Mouse (Mus musculus): ENCODE results near the gene Gm20547. TPM values are rescaled to one million over a fixed set of nuclear protein-coding genes. Genes with fewer than 3 reads are reported as not detected.

Gene Gm20547
- polyA plus RNA-seq, 1 experiment from 2014 or later, result not detected

DNA sequence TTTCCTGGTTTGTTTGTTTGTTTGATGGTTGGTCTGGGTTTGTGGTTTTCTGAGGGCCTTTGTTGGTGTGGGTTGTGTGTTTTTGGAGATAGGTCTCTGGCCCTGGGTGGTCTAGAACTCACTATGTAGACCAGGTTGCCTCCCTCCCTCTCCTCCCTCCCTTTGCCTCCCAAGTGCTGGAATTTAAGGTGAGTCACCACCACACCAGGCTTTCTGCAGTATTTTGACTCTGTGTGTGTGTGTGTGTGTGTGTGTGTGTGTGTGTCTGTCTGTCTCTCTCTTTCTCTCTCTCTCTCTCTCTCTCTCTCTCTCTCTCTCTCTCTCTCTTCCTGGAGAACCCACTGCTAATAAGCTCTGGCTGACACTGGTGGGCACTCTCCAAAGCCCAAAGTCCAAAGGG, 676 bp downstream of the Gm20547 start:
- no peak overlapping the region for H3K27ac ChIP-seq (ENCODE audit: low read depth, low read length)
- no peaks in the 10 kb centered on the region for H3K4me1 ChIP-seq (replicated peaks; ENCODE audit: control insufficient read depth, insufficient read depth, low read length)
- H3K9ac ChIP-seq (ENCODE audit: low read length), result no peak overlapping the region
- ATAC-seq (replicated peaks; ENCODE audit: low FRiP score) (no peak), DNase-seq (ENCODE audit: low spot score) (no peak)
- H3K9me3 ChIP-seq (ENCODE audit: control insufficient read depth, low read length), result no peaks in the 10 kb centered on the region
- no peak overlapping the region for H3K4me2 ChIP-seq (ENCODE audit: low read depth, low read length, severe bottlenecking)
- no peak overlapping the region for H3K4me3 ChIP-seq (ENCODE audit: low read depth, low read length)
- H3K27me3 ChIP-seq (ENCODE audit: control insufficient read depth, insufficient read depth, low read length), result no peaks in the 10 kb centered on the region
- H3K36me3 ChIP-seq (ENCODE audit: control insufficient read depth, insufficient read depth, low read length), result no peaks in the 10 kb centered on the region

DNA sequence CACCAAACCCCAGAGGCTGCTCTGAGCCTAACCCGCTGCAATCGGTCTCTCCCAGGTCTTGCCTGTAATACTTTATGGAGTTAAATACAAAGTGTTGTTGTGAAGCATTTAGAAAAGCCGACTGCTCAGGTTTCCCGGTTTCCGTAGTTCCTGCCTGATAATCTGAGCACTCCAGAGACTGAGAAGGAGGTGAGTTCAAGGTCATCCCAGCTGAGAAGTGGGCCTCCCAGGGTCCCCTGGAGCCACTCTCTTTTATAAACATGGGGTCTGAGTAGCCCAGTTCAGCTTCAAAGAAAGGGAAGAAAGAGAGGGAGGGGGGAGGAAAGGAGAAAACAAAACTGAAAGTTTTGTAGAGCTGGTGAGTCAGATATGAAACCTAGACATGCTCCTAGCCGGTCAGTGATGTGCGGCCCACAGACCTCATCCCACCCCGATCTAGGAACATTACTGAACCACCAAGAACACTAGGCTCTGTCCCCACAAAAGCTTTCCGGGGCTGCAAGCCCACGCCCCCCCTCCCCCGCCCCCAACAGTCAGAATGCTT, 2.4 kb downstream of the Gm20547 start, which contains the start of gene Zbtb12:
Gene Zbtb12, plus strand, starts transcription at position 148 of the 544 bp plus-strand sequence.
- 65% methylated on average over 11 of the region's 11 CpGs for WGBS
- no peak for DNase-seq (ENCODE audit: low spot score)
- Histone ChIP-seq H3K27me3 (ENCODE audit: control insufficient read depth, insufficient read depth, low read length) (no peaks in the 10 kb centered on the region), H3K4me3 (ENCODE audit: low read depth, low read length) (no peak within 1 kb of the TSS), H3K4me2 (ENCODE audit: low read depth, low read length, severe bottlenecking) (no peak within 1 kb of the TSS), H3K36me3 (ENCODE audit: control insufficient read depth, insufficient read depth, low read length) (no peaks in the 10 kb centered on the region), H3K4me1 (replicated peaks; ENCODE audit: control insufficient read depth, insufficient read depth, low read length) (no peaks in the 10 kb centered on the region), H3K27ac (ENCODE audit: low read depth, low read length) (no peak within 1 kb of the TSS), H3K9me3 (ENCODE audit: control insufficient read depth, low read length) (no peaks in the 10 kb centered on the region), H3K9ac (ENCODE audit: low read length) (no peak within 1 kb of the TSS)
- ATAC-seq (replicated peaks; ENCODE audit: low FRiP score), result no peak

- Histone ChIP-seq H3K27ac (ENCODE audit: low read depth, low read length) (no peak overlapping the region), H3K36me3 (ENCODE audit: control insufficient read depth, insufficient read depth, low read length) (no peaks in the 10 kb centered on the region), H3K27me3 (ENCODE audit: control insufficient read depth, insufficient read depth, low read length) (no peaks in the 10 kb centered on the region), H3K4me2 (ENCODE audit: low read depth, low read length, severe bottlenecking) (no peak overlapping the region), H3K4me3 (ENCODE audit: low read depth, low read length) (no peak overlapping the region), H3K9me3 (ENCODE audit: control insufficient read depth, low read length) (no peaks in the 10 kb centered on the region), H3K9ac (ENCODE audit: low read length) (no peak overlapping the region), H3K4me1 (replicated peaks; ENCODE audit: control insufficient read depth, insufficient read depth, low read length) (no peaks in the 10 kb centered on the region)
- whole genome bisulfite sequencing, result 93% methylated on average over 6 of the region's 6 CpGs
- no peak for ATAC-seq (replicated peaks; ENCODE audit: low FRiP score)
- DNase-seq (ENCODE audit: low spot score), result no peak
Observed at GRCm38 (mm10) chr17:34874321-34874720, 7.5 kb downstream of the Gm20547 start.

DNA sequence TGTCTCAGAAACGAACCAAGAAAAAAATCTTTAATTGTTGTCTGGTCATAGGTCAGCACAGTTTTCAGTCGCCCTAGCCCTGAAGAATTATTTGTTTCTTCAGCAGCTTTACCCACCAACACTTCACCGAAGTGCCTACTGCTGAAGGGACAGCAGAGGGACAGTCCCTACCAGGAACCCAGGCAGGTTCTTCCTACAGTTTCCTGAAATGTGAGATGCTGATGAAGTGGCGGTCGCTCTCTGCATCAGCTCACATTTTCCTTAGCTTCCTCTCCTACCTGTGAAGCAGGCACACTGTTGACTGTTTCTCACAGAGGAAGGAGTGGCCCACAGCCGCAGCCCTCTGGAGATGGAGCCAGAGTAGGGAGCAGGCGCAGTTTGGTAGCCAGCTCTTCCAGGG, 15.9 kb downstream of the Gm20547 start:
- no peaks in the 10 kb centered on the region for H3K4me1 ChIP-seq (replicated peaks; ENCODE audit: control insufficient read depth, insufficient read depth, low read length)
- H3K9ac ChIP-seq (ENCODE audit: low read length), result no peak overlapping the region
- no peak overlapping the region for H3K27ac ChIP-seq (ENCODE audit: low read depth, low read length)
- no peaks in the 10 kb centered on the region for H3K36me3 ChIP-seq (ENCODE audit: control insufficient read depth, insufficient read depth, low read length)
- H3K4me3 ChIP-seq (ENCODE audit: low read depth, low read length), result no peak overlapping the region
- H3K27me3 ChIP-seq (ENCODE audit: control insufficient read depth, insufficient read depth, low read length), result no peaks in the 10 kb centered on the region
- H3K4me2 ChIP-seq (ENCODE audit: low read depth, low read length, severe bottlenecking), result no peak overlapping the region
- 63% methylated on average over 7 of the region's 7 CpGs for WGBS
- DNase-seq (ENCODE audit: low spot score), result no peak
- ATAC-seq (replicated peaks; ENCODE audit: low FRiP score), result no peak
- H3K9me3 ChIP-seq (ENCODE audit: control insufficient read depth, low read length), result no peaks in the 10 kb centered on the region

DNA sequence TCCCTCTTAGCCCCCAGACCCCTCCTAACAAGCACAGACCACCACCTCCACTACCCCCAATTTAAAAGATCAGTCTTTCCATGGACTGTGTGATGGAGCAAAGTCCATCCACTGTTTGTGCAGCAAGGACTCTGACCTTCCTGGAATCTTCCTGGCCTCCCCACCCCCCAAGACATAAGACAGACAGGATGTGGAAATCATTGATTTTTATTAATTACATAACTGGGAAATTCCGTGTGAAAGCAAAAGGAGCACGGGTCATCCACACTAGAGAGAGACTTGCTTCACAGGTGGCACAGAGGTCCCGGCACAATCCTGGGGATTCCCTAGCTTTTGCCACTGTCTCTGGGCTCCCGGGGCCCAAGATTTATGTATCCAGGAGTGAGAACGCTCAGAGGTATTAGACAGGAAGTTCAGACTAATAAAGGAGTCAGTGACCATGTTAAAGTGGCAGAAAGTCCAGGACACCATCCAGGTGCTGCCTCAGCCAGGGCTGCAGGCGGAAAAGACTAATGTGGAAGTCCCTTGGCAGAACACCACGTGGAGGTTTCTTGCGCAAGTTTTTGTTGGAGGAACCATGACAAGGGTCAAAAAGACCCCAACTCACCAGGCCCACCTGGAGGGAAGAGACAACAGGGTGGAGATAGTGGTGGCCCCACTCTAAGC, 19.3 kb downstream of the Gm20547 start, which contains the start of gene Cfb:
Gene Cfb, minus strand, starts transcription at position 103 of the 666 bp plus-strand sequence.
- H3K9ac ChIP-seq (ENCODE audit: low read length), result no peak within 1 kb of the TSS
- H3K4me2 ChIP-seq (ENCODE audit: low read depth, low read length, severe bottlenecking), result no peak within 1 kb of the TSS
- no peaks in the 10 kb centered on the region for H3K36me3 ChIP-seq (ENCODE audit: control insufficient read depth, insufficient read depth, low read length)
- no peak for ATAC-seq (replicated peaks; ENCODE audit: low FRiP score)
- no peaks in the 10 kb centered on the region for H3K9me3 ChIP-seq (ENCODE audit: control insufficient read depth, low read length)
- DNase-seq (ENCODE audit: low spot score), result no peak
- H3K4me1 ChIP-seq (replicated peaks; ENCODE audit: control insufficient read depth, insufficient read depth, low read length), result no peaks in the 10 kb centered on the region
- no peaks in the 10 kb centered on the region for H3K27me3 ChIP-seq (ENCODE audit: control insufficient read depth, insufficient read depth, low read length)
- H3K27ac ChIP-seq (ENCODE audit: low read depth, low read length), result no peak within 1 kb of the TSS
- WGBS, result 73% methylated on average over 8 of the region's 8 CpGs
- no peak within 1 kb of the TSS for H3K4me3 ChIP-seq (ENCODE audit: low read depth, low read length)

GRCm38 (mm10) chr17:34861704-34862415, 20.0 kb downstream of the Gm20547 start:
- Histone ChIP-seq H3K27me3 (ENCODE audit: control insufficient read depth, insufficient read depth, low read length) (no peaks in the 10 kb centered on the region), H3K4me3 (ENCODE audit: low read depth, low read length) (no peak overlapping the region), H3K4me1 (replicated peaks; ENCODE audit: control insufficient read depth, insufficient read depth, low read length) (no peaks in the 10 kb centered on the region), H3K9ac (ENCODE audit: low read length) (no peak overlapping the region), H3K9me3 (ENCODE audit: control insufficient read depth, low read length) (no peaks in the 10 kb centered on the region), H3K27ac (ENCODE audit: low read depth, low read length) (no peak overlapping the region), H3K4me2 (ENCODE audit: low read depth, low read length, severe bottlenecking) (no peak overlapping the region), H3K36me3 (ENCODE audit: control insufficient read depth, insufficient read depth, low read length) (no peaks in the 10 kb centered on the region)
- ATAC-seq (replicated peaks; ENCODE audit: low FRiP score) (no peak), DNase-seq (ENCODE audit: low spot score) (no peak)
- WGBS, result 74% methylated on average over 13 of the region's 13 CpGs

- Histone ChIP-seq H3K4me3 (ENCODE audit: low read depth, low read length) (no peak overlapping the region), H3K9ac (ENCODE audit: low read length) (no peak overlapping the region), H3K36me3 (ENCODE audit: control insufficient read depth, insufficient read depth, low read length) (peaks cover 4% of the 10 kb centered on the region; the same call in 1 of the 2 replicates), H3K4me2 (ENCODE audit: low read depth, low read length, severe bottlenecking) (no peak overlapping the region), H3K4me1 (replicated peaks; ENCODE audit: control insufficient read depth, insufficient read depth, low read length) (no peaks in the 10 kb centered on the region), H3K9me3 (ENCODE audit: control insufficient read depth, low read length) (no peaks in the 10 kb centered on the region), H3K27ac (ENCODE audit: low read depth, low read length) (no peak overlapping the region), H3K27me3 (ENCODE audit: control insufficient read depth, insufficient read depth, low read length) (no peaks in the 10 kb centered on the region)
- WGBS, result 89% methylated on average over 9 of the region's 9 CpGs
- DNase-seq (ENCODE audit: low spot score) (no peak), ATAC-seq (replicated peaks; ENCODE audit: low FRiP score) (no peak)
Observed at GRCm38 (mm10) chr17:34860514-34860913, 21.3 kb downstream of the Gm20547 start.

DNA sequence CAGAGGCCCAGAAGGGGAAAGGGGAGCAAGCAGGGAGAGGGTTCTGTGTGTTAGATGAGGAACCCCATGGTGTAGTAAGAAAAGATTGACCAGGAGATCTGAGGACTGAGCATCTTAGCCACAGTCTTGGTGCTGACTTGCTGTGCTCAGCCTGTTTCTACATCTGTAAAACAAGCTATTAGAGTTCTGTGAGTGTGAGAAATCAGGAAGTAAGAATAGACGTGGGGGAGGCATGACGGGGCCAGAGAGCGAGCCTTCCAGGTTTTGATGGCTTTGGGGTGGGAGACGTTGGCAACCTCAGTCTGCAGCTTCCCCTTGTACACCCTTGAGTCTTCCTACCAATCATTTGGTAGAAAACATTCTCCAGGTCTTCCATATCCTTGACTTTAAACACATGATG, 23.2 kb downstream of the Gm20547 start:
- DNase-seq (ENCODE audit: low spot score) (no peak), ATAC-seq (replicated peaks; ENCODE audit: low FRiP score) (no peak)
- Histone ChIP-seq H3K9me3 (ENCODE audit: control insufficient read depth, low read length) (no peaks in the 10 kb centered on the region), H3K27me3 (ENCODE audit: control insufficient read depth, insufficient read depth, low read length) (no peaks in the 10 kb centered on the region), H3K4me2 (ENCODE audit: low read depth, low read length, severe bottlenecking) (no peak overlapping the region), H3K4me3 (ENCODE audit: low read depth, low read length) (no peak overlapping the region), H3K9ac (ENCODE audit: low read length) (no peak overlapping the region), H3K36me3 (ENCODE audit: control insufficient read depth, insufficient read depth, low read length) (peaks cover 11% of the 10 kb centered on the region; the same call in 1 of the 2 replicates), H3K4me1 (replicated peaks; ENCODE audit: control insufficient read depth, insufficient read depth, low read length) (no peaks in the 10 kb centered on the region), H3K27ac (ENCODE audit: low read depth, low read length) (no peak overlapping the region)
- 92% methylated on average over 4 of the region's 4 CpGs for WGBS
